Mouse (Mus musculus) embryonic facial prominence, embryonic 12.5 days (tissue): ENCODE results near the gene Stoml1. TPM values are rescaled to one million over a fixed set of nuclear protein-coding genes. Genes with fewer than 3 reads are reported as not detected.
"Not testable (repeated sequence)": the region's sequence is repeated elsewhere in the genome, so short reads cannot be mapped to it uniquely, and the experiment has no call there.

ENCODE experiments used
- ATAC-seq: fragments of 200-750 bp; cut with Nextera tagmentation; 2 replicates; pipeline ENCODE4 v1.8.0; 2017; ENCODE audit not compliant: insufficient number of reproducible peaks, insufficient read depth, low FRiP score, low TSS enrichment
- H3K27ac ChIP-seq: fragments of 300-500 bp; sonication (generic); 2 replicates; pipeline ENCODE4 v1.5.1; 2016; ENCODE audit warnings: mild to moderate bottlenecking
- H3K27me3 ChIP-seq: fragments of 300-500 bp; sonication (generic); 2 replicates; pipeline ENCODE4 v1.6.1; 2016; ENCODE audit warnings: mild to moderate bottlenecking, moderate library complexity
- H3K36me3 ChIP-seq: fragments of 300-500 bp; sonication (generic); 2 replicates; pipeline ENCODE4 v1.6.1; 2016; ENCODE audit warnings: mild to moderate bottlenecking
- H3K4me1 ChIP-seq: fragments of 300-500 bp; sonication (generic); 2 replicates; pipeline ENCODE4 v1.6.1; 2016
- H3K4me2 ChIP-seq: fragments of 300-500 bp; sonication (generic); replicated peaks from 2 replicates; pipeline ENCODE4 v1.6.1; 2016; ENCODE audit warnings: mild to moderate bottlenecking, moderate library complexity
- H3K4me3 ChIP-seq: fragments of 300-500 bp; sonication (generic); 2 replicates; pipeline ENCODE4 v1.5.1; 2016; ENCODE audit warnings: mild to moderate bottlenecking
- H3K9ac ChIP-seq: fragments of 300-500 bp; sonication (generic); 2 replicates; pipeline ENCODE4 v1.6.1; 2016; ENCODE audit warnings: mild to moderate bottlenecking, moderate library complexity
- H3K9me3 ChIP-seq: fragments of 300-500 bp; sonication (generic); 2 replicates; pipeline ENCODE4 v1.6.1; 2016; ENCODE audit warnings: mild to moderate bottlenecking, moderate library complexity
- WGBS: fragments of 180-500 bp; shearing (Covaris S2); methylation state at CpG from one replicate; pipeline ENCODE4 v1.1.7; 2016; 5-methylcytosine and 5-hydroxymethylcytosine counted together
- polyA plus RNA-seq: library from polyadenylated mRNA; unstranded; fragments of >200 nt; fragmentation: Nextera tagmentation; extraction: Ambion mirVana; gene quantifications from 2 replicates; pipeline ENCODE4 v1.2.1, GENCODE M21; 2016

Gene Stoml1
- polyA plus RNA-seq, 1 experiment from 2014 or later: 44.2 TPM

DNA sequence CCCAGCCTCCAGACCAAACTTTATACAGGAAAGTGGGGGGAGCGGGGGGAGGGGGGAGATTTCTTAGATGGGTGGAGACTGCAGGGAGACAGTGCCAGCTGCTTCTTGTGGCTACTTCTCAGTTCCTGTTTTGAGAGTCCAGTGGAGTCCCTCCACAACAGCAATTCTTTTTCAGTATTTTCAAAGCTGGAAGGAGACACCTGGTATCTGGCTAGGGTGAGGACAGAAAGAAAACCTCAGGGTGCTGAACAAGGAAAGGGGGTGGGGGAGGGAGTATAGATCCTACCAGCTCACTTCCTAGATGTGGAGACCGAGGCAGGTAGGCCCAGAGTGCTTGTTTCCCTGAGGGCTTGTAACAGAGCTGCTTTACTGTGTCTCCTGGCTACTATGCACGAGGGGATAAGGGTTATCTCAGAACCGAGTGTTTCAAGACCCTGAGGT is 13.6 kb downstream of the Stoml1 start:
- Histone ChIP-seq H3K27me3 (no peaks in the 10 kb centered on the region), H3K4me2 (no peak overlapping the region), H3K4me3 (no peak overlapping the region), H3K4me1 (peaks cover 12% of the 10 kb centered on the region), H3K27ac (peak overlapping the region; percentile 72), H3K9me3 (no peaks in the 10 kb centered on the region), H3K9ac (no peak overlapping the region; the same call in 1 of the 2 replicates), H3K36me3 (peaks cover 12% of the 10 kb centered on the region)
- ATAC-seq: no peak
- WGBS: 32% methylated on average over 4 of the region's 4 CpGs

DNA sequence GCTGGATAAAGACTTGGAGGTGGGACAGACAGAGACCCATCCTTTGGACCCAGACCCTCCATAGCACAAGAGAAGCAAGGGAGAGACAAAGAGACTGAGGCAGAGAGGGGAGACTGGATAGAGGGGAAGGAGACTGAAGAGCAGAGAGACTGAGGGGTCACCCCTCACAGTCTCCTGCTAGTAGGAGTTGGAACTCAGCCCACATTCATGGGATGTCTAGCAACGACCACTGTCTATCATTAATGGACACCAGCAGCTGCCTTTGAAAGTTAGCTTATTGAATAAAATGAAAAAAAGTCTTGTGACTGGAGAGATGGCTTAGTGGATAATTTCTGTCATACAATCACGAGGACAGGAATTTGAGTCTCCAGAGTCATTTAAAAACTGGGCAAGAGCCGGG is 14.1 kb downstream of the Stoml1 start:
- no peak overlapping the region for H3K4me3 ChIP-seq
- no peak for ATAC-seq
- no peak overlapping the region; the same call in 1 of the 2 replicates for H3K9ac ChIP-seq
- peaks cover 12% of the 10 kb centered on the region for H3K4me1 ChIP-seq
- peak overlapping the region; percentile 72 for H3K27ac ChIP-seq
- no peaks in the 10 kb centered on the region for H3K27me3 ChIP-seq
- H3K9me3 ChIP-seq: no peaks in the 10 kb centered on the region
- H3K4me2 ChIP-seq: no peak overlapping the region
- 74% methylated on average over 3 of the region's 3 CpGs for WGBS
- peaks cover 7% of the 10 kb centered on the region; the same call in 1 of the 2 replicates for H3K36me3 ChIP-seq

DNA sequence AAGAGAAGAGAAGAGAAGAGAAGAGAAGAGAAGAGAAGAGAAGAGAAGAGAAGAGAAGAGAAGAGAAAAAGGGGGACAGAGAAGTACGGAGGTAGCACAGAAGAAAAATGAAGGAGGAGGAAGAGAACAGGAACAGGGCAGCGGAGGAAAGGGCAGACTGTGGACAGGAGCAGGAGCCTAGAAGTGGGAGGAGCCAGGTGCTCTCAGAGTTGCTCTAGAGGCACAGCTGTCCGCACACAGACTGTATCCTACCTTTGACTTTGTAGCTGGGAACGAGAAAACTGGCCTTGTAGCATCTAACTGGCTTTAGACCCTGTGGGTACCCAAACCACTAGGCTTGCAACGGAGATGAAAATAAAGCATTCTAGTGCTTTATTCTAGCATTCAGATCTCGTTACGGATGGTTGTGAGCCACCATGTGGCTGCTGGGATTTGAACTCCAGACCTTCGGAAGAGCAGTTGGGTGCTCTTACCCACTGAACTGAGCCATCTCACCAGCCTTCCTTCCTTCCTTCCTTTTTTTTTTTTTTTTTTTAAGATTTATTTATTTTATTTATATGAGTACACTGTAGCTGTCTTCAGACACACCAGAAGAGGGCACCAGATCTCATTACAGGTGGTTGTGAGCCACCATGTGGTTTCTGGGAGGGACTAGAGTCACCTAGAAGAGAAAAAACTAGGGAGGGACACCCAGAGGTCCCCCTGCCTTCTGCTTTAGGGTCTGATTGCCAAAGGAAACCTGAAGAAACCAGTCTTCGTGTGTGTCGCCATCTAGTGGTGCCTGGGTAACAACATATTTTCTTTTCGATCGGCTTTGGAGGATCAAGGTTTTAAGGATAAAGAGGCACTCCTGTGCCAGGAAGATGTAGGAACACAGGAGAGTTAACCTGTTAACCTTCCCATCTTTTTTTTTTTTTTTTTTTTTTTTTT is 15.7 kb downstream of the Stoml1 start:
- no peak overlapping the region for H3K9ac ChIP-seq
- peaks cover 12% of the 10 kb centered on the region for H3K4me1 ChIP-seq
- no peak for ATAC-seq
- H3K36me3 ChIP-seq: no peaks in the 10 kb centered on the region
- no peak overlapping the region for H3K4me3 ChIP-seq
- no peak overlapping the region for H3K4me2 ChIP-seq
- no peaks in the 10 kb centered on the region for H3K9me3 ChIP-seq
- no peak overlapping the region for H3K27ac ChIP-seq
- WGBS: 54% methylated on average over 12 of the region's 12 CpGs
- H3K27me3 ChIP-seq: no peaks in the 10 kb centered on the region

DNA sequence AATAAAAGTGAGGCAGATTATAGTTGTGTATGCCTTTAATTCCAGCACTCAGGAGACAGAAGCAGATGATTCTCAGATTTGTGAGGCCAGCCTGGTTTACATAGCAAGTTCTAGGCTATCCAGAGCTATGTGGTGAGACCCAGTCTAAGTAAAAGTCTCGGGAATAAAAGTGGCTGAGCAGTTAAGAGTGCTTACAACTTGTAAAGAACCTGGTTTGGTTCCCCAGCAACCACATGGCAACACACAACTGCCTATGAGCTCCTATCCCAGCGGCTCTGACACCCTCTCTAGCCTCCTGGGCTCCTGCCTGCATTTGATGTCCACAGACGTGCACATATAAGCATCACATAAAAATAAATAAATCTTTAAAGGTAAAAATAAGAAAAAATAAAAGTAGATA is 17.1 kb downstream of the Stoml1 start:
- H3K36me3 ChIP-seq: no peaks in the 10 kb centered on the region
- H3K27ac ChIP-seq: no peak overlapping the region
- H3K4me2 ChIP-seq: no peak overlapping the region
- peaks cover 23% of the 10 kb centered on the region for H3K4me1 ChIP-seq
- H3K9ac ChIP-seq: no peak overlapping the region
- no peak overlapping the region for H3K4me3 ChIP-seq
- WGBS: 65% methylated on average over 3 of the region's 3 CpGs
- no peak for ATAC-seq
- H3K9me3 ChIP-seq: no peaks in the 10 kb centered on the region
- H3K27me3 ChIP-seq: no peaks in the 10 kb centered on the region

DNA sequence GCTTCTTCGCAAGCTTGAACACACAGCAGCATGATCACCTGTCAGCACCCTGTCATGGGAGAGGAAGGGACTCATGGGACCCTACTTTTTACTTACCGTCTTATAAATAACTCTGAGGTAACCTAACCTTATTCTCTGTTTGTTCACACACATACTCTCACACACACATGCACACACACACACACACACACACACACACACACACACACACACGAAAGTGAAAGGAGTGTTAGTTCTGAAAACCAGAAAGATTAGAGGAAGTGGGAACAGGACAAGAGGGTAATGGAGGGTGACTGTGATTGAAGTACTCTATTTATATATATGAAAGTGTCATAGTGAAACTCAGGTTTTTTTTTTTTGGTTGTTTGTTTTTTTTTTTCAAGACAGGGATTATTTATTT is 18.1 kb downstream of the Stoml1 start:
- no peak for ATAC-seq
- no peaks in the 10 kb centered on the region for H3K9me3 ChIP-seq
- no peak overlapping the region for H3K27ac ChIP-seq
- H3K4me1 ChIP-seq: peaks cover 29% of the 10 kb centered on the region
- H3K4me3 ChIP-seq: no peak overlapping the region
- no peak overlapping the region for H3K9ac ChIP-seq
- no peaks in the 10 kb centered on the region for H3K27me3 ChIP-seq
- WGBS: 88% methylated on average over 3 of the region's 3 CpGs
- no peak overlapping the region for H3K4me2 ChIP-seq
- H3K36me3 ChIP-seq: no peaks in the 10 kb centered on the region

DNA sequence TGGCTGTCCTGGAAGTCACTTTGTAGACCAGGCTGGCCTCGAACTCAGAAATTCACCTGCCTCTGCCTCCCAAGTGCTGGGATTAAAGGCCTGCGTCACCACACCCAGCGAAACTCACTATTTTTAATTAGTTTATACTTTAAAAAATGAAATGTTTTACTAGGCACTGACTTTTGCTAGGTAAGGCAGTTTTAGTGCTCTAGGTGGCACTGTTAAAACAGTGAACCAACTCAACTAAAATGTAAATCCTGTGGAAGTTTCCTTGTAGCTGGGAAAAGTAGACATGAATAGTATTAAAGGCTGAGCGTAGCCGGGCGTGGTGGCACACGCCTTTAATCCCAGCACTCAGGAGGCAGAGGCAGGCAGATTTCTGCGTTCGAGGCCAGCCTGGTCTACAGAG is 18.6 kb downstream of the Stoml1 start:
- ATAC-seq, H3K9me3 ChIP-seq: not testable (repeated sequence)
- WGBS: 92% methylated on average over 9 of the region's 9 CpGs

DNA sequence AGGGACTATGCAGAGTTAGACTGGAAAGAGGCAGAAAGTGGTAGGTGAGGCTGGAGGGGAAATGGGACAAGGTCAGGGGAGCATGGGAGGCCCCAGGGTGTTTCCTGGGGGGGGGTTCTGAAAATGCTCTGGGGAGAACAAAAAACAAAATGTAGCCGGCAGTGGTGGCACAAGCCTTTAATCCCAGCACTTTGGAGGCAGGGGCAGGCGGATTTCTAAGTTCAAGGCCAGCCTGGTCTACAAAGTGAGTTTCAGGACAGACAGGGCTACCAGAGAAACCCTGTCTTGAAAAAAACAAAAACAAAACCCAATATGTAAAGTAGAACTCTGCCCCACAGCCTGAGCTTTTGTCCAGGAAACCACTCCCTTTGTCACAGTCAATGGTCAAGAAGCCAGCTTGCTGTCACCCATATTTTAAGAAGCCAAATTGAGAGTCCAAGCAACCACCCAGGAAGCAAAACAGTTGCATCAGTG is 19.1 kb downstream of the Stoml1 start:
- WGBS: 54% methylated on average over 2 of the region's 2 CpGs
- no peak for ATAC-seq

More for the DNA sequence above, 18.6 kb downstream of the Stoml1 start:
- H3K27ac ChIP-seq, H3K4me2 ChIP-seq, H3K27me3 ChIP-seq, H3K9ac ChIP-seq, H3K36me3 ChIP-seq, H3K4me3 ChIP-seq: not testable (repeated sequence)
- H3K4me1 ChIP-seq: peaks cover 25% of the 10 kb centered on the region

DNA sequence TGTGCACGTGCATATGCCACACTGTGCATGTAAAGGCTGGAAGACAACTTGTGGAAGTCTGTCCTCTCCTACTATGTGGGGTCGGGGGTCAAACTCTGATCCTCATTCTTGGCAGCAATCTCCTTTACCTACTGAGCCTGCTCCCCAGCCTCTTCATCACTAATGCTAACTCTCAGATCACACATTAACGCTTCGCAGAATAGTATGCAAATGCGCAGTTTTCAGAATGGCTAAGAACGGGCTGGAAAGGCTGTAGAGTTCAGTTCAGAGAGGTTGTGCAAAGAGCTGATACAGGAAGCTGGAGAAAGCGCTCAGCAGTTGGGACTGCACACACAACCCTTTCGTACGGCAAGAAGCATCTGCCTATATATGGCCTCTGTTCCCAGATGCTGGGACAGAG is 19.9 kb downstream of the Stoml1 start:
- no peak overlapping the region for H3K9ac ChIP-seq
- WGBS: 73% methylated on average over 9 of the region's 9 CpGs
- no peak for ATAC-seq

More for the DNA sequence above, 19.1 kb downstream of the Stoml1 start:
- Histone ChIP-seq H3K4me2 (no peak overlapping the region), H3K27ac (no peak overlapping the region), H3K9me3 (no peaks in the 10 kb centered on the region), H3K4me1 (peaks cover 20% of the 10 kb centered on the region), H3K4me3 (no peak overlapping the region), H3K27me3 (no peaks in the 10 kb centered on the region), H3K9ac (no peak overlapping the region), H3K36me3 (no peaks in the 10 kb centered on the region)

DNA sequence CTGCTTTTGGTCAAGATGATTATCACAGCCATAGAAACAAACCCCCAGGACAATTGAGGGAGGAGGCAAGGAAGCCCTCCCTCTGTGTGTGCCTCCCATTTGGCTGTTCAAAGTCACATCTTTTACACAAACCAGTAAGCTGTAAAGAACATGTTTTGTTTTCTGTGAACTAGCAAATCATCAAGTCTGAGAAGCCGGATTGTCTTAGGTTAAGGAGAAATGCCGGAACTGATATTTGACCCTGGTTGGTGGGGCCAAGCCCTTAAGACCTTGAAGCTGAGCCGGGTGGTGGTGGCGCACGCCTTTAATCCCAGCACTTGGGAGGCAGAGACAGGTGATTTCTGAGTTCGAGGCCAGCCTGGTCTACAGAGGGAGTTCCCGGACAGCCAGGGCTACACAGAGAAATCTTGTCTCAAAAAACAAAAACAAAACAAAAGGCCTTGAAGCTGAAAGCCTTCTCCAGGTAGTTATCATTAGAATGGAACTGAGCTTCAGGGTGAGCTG is 21.2 kb downstream of the Stoml1 start:
- Histone ChIP-seq H3K4me2 (no peak overlapping the region), H3K36me3 (no peaks in the 10 kb centered on the region), H3K4me3 (no peak overlapping the region), H3K27me3 (no peaks in the 10 kb centered on the region), H3K9me3 (no peaks in the 10 kb centered on the region), H3K27ac (peak overlapping the region; percentile 88; the same call in 1 of the 2 replicates), H3K4me1 (peaks cover 20% of the 10 kb centered on the region), H3K9ac (no peak overlapping the region)
- ATAC-seq: no peak
- 69% methylated on average over 7 of the region's 7 CpGs for WGBS

More for the DNA sequence above, 19.9 kb downstream of the Stoml1 start:
- Histone ChIP-seq H3K9me3 (no peaks in the 10 kb centered on the region), H3K4me3 (no peak overlapping the region), H3K4me1 (peaks cover 20% of the 10 kb centered on the region), H3K27ac (no peak overlapping the region), H3K36me3 (no peaks in the 10 kb centered on the region), H3K4me2 (no peak overlapping the region), H3K27me3 (no peaks in the 10 kb centered on the region)

DNA sequence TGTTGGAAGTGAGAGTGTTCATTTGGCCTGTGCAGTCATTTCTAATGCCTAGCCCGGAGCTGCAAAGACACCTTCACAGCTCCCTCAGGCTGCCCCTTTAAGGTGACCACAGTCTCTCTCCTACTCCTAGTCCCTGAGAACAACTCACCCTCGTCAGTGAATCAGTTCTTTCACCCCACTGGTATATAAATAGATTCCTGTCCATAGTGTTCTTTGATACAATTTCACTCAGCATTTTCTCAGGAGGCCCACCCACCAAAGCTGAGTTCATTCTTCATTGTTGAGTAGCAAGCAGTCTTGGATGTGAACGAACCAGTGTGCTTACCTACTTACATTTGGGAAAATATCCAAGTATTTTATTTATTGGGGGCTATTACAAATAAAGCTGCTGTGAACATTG is 21.7 kb downstream of the Stoml1 start:
- ATAC-seq: no peak
- no peak overlapping the region for H3K4me2 ChIP-seq
- no peaks in the 10 kb centered on the region for H3K27me3 ChIP-seq
- no peaks in the 10 kb centered on the region for H3K36me3 ChIP-seq
- 42% methylated on average over 3 of the region's 3 CpGs for WGBS
- H3K4me1 ChIP-seq: peaks cover 20% of the 10 kb centered on the region
- no peak overlapping the region for H3K9ac ChIP-seq
- no peaks in the 10 kb centered on the region for H3K9me3 ChIP-seq
- peak overlapping the region; percentile 88; the same call in 1 of the 2 replicates for H3K27ac ChIP-seq
- H3K4me3 ChIP-seq: no peak overlapping the region

DNA sequence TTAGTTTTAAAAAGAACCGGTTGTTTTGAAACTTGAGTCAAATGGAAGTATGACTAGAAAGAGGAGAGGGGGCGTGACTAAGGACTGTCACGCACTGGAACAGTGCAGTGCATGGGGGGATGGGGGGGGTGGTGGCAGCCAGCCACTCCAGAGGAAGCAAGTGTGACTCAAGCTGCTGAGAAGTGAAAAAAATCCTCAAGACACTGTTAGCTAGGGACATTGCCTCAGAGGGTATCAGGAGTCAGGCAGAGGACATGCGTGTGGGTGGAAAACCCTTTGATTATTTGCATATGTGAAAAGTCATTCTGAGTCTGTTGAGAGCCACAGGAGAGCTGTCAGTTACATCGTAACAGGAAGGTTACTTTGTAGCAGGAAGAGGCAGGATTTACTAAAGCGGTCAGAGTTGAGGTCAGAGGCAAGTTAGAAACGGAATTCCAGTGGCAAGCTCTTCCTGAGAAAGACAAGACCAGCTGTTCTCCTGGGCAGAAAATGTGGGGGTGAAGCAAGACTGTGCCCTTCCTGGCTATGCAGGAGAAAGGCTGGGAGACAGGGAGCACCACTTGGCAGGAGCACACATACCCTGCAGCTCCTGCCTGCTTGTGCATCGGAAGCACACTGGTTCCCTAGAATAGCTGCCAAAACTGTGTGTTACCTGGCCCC is 22.3 kb downstream of the Stoml1 start:
- H3K27ac ChIP-seq: peak overlapping the region; percentile 88
- H3K9ac ChIP-seq: no peak overlapping the region; the same call in 1 of the 2 replicates
- H3K4me3 ChIP-seq: no peak overlapping the region
- H3K4me2 ChIP-seq: peak overlapping the region; percentile 14; the same call in 1 of the 2 replicates
- no peaks in the 10 kb centered on the region for H3K27me3 ChIP-seq
- no peaks in the 10 kb centered on the region for H3K9me3 ChIP-seq
- peaks cover 21% of the 10 kb centered on the region for H3K4me1 ChIP-seq
- 9% methylated on average over 8 of the region's 8 CpGs for WGBS
- H3K36me3 ChIP-seq: no peaks in the 10 kb centered on the region
- peak; percentile 83; the same call in 1 of the 2 replicates for ATAC-seq
